Mouse (Mus musculus) intestine, embryonic 14.5 days (tissue): Measurements from ENCODE around the gene Tmem108. TPM values are rescaled to one million over a fixed set of nuclear protein-coding genes. Genes with fewer than 3 reads are reported as not detected.

Experiments used
- ATAC-seq: fragments of 200-750 bp; cut with Nextera tagmentation; replicated peaks from 2 replicates; pipeline ENCODE4 v1.8.0; 2017; ENCODE audit warnings: low read depth, moderate number of reproducible peaks, moderate TSS enrichment, moderate library complexity; ENCODE audit not compliant: low FRiP score, low TSS enrichment
- DNase-seq: peaks from one replicate; pipeline ENCODE4 v3.0.0-alpha.2; 2018; ENCODE audit warnings: low spot score
- H3K27ac ChIP-seq: fragments of 300-500 bp; sonication (generic); 2 replicates; pipeline ENCODE4 v1.5.1; 2014; ENCODE audit warnings: low read depth, mild to moderate bottlenecking, control low read depth
- H3K27me3 ChIP-seq: fragments of 300-500 bp; sonication (generic); replicated peaks from 2 replicates; pipeline ENCODE4 v1.6.1; 2014; ENCODE audit warnings: low read length, control low read depth; ENCODE audit not compliant: control insufficient read depth, insufficient read depth
- H3K36me3 ChIP-seq: fragments of 300-500 bp; sonication (generic); 2 replicates; pipeline ENCODE4 v1.6.1; 2014; ENCODE audit warnings: low read length, control low read depth; ENCODE audit not compliant: control insufficient read depth, insufficient read depth
- H3K4me1 ChIP-seq: fragments of 300-500 bp; sonication (generic); replicated peaks from 2 replicates; pipeline ENCODE4 v1.6.1; 2014; ENCODE audit warnings: low read length, control low read depth, mixed read lengths; ENCODE audit not compliant: control insufficient read depth, insufficient read depth
- H3K4me2 ChIP-seq: fragments of 300-500 bp; sonication (generic); 2 replicates; pipeline ENCODE4 v1.6.1; 2014; ENCODE audit warnings: low read length
- H3K4me3 ChIP-seq: fragments of 300-500 bp; sonication (generic); 2 replicates; pipeline ENCODE4 v1.5.1; 2014; ENCODE audit warnings: low read depth, low read length, control low read depth, mixed read lengths
- H3K9ac ChIP-seq: fragments of 300-500 bp; sonication (generic); 2 replicates; pipeline ENCODE4 v1.6.1; 2014; ENCODE audit warnings: mild to moderate bottlenecking, low read length
- H3K9me3 ChIP-seq: fragments of 300-500 bp; sonication (generic); 2 replicates; pipeline ENCODE4 v1.6.1; 2016; ENCODE audit warnings: low read length, control low read depth; ENCODE audit not compliant: control insufficient read depth
- WGBS: fragments of 180-500 bp; shearing (Covaris S2); extraction: QIAGEN DNeasy Blood & Tissue Kit; methylation state at CpG from one replicate; pipeline ENCODE4 v1.1.7; 2014; 5-methylcytosine and 5-hydroxymethylcytosine counted together
- polyA plus RNA-seq: library from polyadenylated mRNA; unstranded; fragments of >200 nt; fragmentation: Nextera tagmentation; extraction: Ambion mirVana; gene quantifications from 2 replicates; pipeline ENCODE4 v1.2.1, GENCODE M21; 2014

Gene Tmem108
- 21.2 and 22.1 TPM in 2 replicates for polyA plus RNA-seq

- DNase-seq, result peak; percentile 90
Measured at GRCm38 (mm10) chr9:103761647-103762084, at the start of gene Tmem108. TSS of gene Tmem108 (minus strand) at chr9:103761837.

GRCm38 (mm10) chr9:103789029-103789428 lies 27.4 kb upstream of the Tmem108 start:
- Histone ChIP-seq H3K9me3 (no peaks in the 10 kb centered on the region), H3K36me3 (no peaks in the 10 kb centered on the region), H3K4me1 (no peaks in the 10 kb centered on the region), H3K27ac (no peak overlapping the region), H3K4me2 (no peak overlapping the region), H3K9ac (no peak overlapping the region), H3K27me3 (no peaks in the 10 kb centered on the region), H3K4me3 (no peak overlapping the region)
- WGBS, result 65% methylated on average over 1 of the region's 1 CpGs
- no peak for DNase-seq
- ATAC-seq, result no peak

More at GRCm38 (mm10) chr9:103761647-103762084, at the start of gene Tmem108:
- Histone ChIP-seq H3K27me3 (peaks cover 19% of the 10 kb centered on the region), H3K27ac (no peak within 1 kb of the TSS), H3K4me3 (peak within 1 kb of the TSS; percentile 67), H3K36me3 (no peaks in the 10 kb centered on the region), H3K9ac (peak within 1 kb of the TSS; percentile 53), H3K4me2 (peak within 1 kb of the TSS; percentile 96), H3K4me1 (peaks cover 5% of the 10 kb centered on the region; the same call in 1 of the 2 replicates), H3K9me3 (no peaks in the 10 kb centered on the region)
- WGBS, result 1% methylated on average over 49 of the region's 51 CpGs
- peak; percentile 97 for ATAC-seq

DNA sequence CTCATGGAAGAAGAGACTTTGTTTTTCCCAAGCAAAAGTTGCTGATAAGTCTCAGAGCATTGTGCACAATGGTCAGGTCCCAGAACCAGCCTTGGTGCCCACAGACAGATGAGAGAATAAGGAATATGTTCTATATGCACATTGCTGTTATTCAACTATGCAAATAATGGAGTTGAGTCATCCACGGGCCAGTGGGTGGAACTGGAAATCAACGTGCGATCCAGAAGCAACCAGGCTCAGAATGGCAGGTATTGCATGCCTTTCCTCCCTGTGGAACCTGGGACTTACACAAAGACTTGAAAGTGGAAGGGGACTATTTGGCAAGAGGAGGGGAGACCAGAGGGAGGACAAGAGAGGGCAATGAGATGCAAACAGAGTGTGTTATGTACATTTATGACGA lies 22.5 kb upstream of the Tmem108 start:
- Histone ChIP-seq H3K36me3 (no peaks in the 10 kb centered on the region), H3K4me3 (no peak overlapping the region), H3K4me2 (no peak overlapping the region), H3K9me3 (no peaks in the 10 kb centered on the region), H3K4me1 (no peaks in the 10 kb centered on the region), H3K27me3 (no peaks in the 10 kb centered on the region), H3K27ac (no peak overlapping the region), H3K9ac (no peak overlapping the region)
- ATAC-seq, result no peak
- WGBS, result 86% methylated on average over 4 of the region's 4 CpGs
- no peak for DNase-seq

GRCm38 (mm10) chr9:103783276-103783675 lies 21.6 kb upstream of the Tmem108 start:
- WGBS, result 72% methylated on average over 16 of the region's 16 CpGs

GRCm38 (mm10) chr9:103782306-103782705 lies 20.7 kb upstream of the Tmem108 start:
- Histone ChIP-seq H3K4me2 (no peak overlapping the region), H3K9ac (no peak overlapping the region), H3K4me3 (no peak overlapping the region), H3K36me3 (no peaks in the 10 kb centered on the region), H3K27me3 (no peaks in the 10 kb centered on the region), H3K9me3 (no peaks in the 10 kb centered on the region), H3K4me1 (no peaks in the 10 kb centered on the region), H3K27ac (no peak overlapping the region)
- DNase-seq, result no peak
- no peak for ATAC-seq
- WGBS, result 80% methylated on average over 7 of the region's 7 CpGs

More at GRCm38 (mm10) chr9:103783276-103783675, 21.6 kb upstream of the Tmem108 start:
- Histone ChIP-seq H3K4me3 (no peak overlapping the region), H3K27me3 (no peaks in the 10 kb centered on the region), H3K4me1 (no peaks in the 10 kb centered on the region), H3K4me2 (no peak overlapping the region), H3K36me3 (no peaks in the 10 kb centered on the region), H3K9ac (no peak overlapping the region), H3K27ac (no peak overlapping the region), H3K9me3 (no peaks in the 10 kb centered on the region)
- ATAC-seq (no peak), DNase-seq (no peak)

DNA sequence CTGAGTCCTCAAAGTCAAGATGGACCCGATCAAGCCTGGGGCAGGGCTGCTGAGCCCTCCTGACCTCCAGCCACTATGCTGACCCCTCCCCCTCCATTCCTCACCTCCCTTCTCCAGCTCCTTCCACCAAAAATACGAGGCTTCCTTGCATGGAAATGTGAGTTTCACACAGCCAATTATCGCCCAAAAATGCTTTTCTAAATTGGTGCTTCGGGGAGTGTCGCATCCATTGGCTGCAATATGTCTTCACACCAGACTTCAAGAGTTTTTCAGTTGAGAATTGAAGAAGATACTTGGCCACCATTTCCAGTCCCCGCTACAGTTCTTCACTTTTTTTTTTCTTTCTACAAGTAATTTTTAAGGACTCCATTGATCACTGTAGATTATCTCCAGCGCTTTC lies 19.8 kb upstream of the Tmem108 start:
- H3K36me3 ChIP-seq, result no peaks in the 10 kb centered on the region
- H3K4me2 ChIP-seq, result no peak overlapping the region
- no peak overlapping the region for H3K4me3 ChIP-seq
- no peak overlapping the region for H3K9ac ChIP-seq
- no peaks in the 10 kb centered on the region for H3K4me1 ChIP-seq
- H3K27ac ChIP-seq, result no peak overlapping the region
- WGBS, result 75% methylated on average over 7 of the region's 7 CpGs
- no peak for ATAC-seq
- H3K9me3 ChIP-seq, result no peaks in the 10 kb centered on the region
- H3K27me3 ChIP-seq, result no peaks in the 10 kb centered on the region
- no peak for DNase-seq

DNA sequence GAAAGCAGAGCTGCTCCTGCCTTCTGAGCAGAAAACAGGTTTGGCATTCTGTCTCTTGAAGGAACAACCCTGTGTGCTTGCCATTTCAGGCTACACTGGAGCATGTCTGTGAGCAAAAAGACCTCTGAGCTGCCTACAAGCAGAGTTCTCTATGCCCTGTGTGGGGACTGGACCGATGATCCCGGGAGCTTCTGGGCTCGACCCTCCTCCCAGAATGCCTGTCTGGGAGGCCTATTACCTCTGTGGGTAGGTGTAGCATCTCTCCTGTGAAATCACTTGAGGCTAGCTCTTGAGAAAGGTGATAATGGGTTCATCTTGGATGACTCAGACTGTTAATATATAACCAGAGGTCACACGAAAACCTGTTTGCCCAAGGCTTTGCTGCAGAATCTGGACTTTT lies 19.0 kb upstream of the Tmem108 start:
- Histone ChIP-seq H3K9me3 (no peaks in the 10 kb centered on the region), H3K4me1 (no peaks in the 10 kb centered on the region), H3K27me3 (no peaks in the 10 kb centered on the region), H3K9ac (no peak overlapping the region), H3K27ac (no peak overlapping the region), H3K36me3 (no peaks in the 10 kb centered on the region), H3K4me3 (no peak overlapping the region), H3K4me2 (no peak overlapping the region)
- no peak for ATAC-seq
- 75% methylated on average over 4 of the region's 4 CpGs for WGBS
- peak; percentile 57 for DNase-seq

GRCm38 (mm10) chr9:103778185-103778584 lies 16.5 kb upstream of the Tmem108 start:
- no peaks in the 10 kb centered on the region for H3K9me3 ChIP-seq
- H3K27me3 ChIP-seq, result no peaks in the 10 kb centered on the region
- no peak overlapping the region for H3K27ac ChIP-seq
- WGBS, result 52% methylated on average over 1 of the region's 1 CpGs
- no peak overlapping the region for H3K9ac ChIP-seq
- no peaks in the 10 kb centered on the region for H3K36me3 ChIP-seq
- H3K4me2 ChIP-seq, result no peak overlapping the region
- H3K4me1 ChIP-seq, result no peaks in the 10 kb centered on the region
- no peak for ATAC-seq
- DNase-seq, result no peak
- H3K4me3 ChIP-seq, result no peak overlapping the region

DNA sequence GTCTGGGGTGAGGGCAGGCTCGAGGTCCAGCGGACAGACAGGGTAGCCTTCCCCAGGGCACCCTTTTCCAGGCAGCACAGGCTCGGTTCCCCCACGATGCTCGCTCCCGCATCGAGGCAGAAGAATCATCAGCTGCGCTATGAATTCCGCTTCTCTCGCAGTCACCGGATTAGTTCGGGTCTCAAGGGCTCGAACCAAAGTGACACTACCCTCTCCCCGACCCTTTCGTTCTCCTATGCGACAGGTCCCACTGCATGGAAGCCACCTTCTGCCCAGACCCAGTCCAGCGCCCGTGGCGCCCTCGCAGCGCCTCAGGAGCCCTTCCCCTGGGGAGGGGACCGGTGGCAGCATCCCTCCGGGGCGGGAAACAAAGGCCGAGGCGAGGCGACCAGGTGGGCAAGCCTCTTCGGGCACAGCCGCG lies 476 bp downstream of the Tmem108 start:
- Histone ChIP-seq H3K36me3 (no peaks in the 10 kb centered on the region), H3K27me3 (peaks cover 19% of the 10 kb centered on the region), H3K27ac (no peak overlapping the region), H3K4me1 (peaks cover 5% of the 10 kb centered on the region; the same call in 1 of the 2 replicates), H3K4me2 (peak overlapping the region; percentile 96), H3K9me3 (no peaks in the 10 kb centered on the region), H3K4me3 (peak overlapping the region; percentile 67), H3K9ac (peak overlapping the region; percentile 53)
- WGBS, result 1% methylated on average over 30 of the region's 30 CpGs
- ATAC-seq (peak; percentile 24), DNase-seq (no peak)
